Mouse (Mus musculus) Patski (cell line): ENCODE measurements at regions not wholly inside any gene's neighbourhood (a gene's known extent, or its start where the extent isn't known, plus 50 kb on each side); places are given as distances from the start of the nearest gene placed in this dataset.

Experiments
- ATAC-seq: fragments of 100-300 bp; one replicate; pipeline ENCODE4 v1.8.0; 2021
- CTCF ChIA-PET: fragments of 350-600 bp; sonication (Branson Sonifier 250); formaldehyde crosslinking; loops from one replicate; lab custom pipeline; 2022; ENCODE audit warnings: inconsistent platforms; lab: Charles Lee
- POLR2A ChIA-PET: fragments of 350-600 bp; sonication (Branson Sonifier 250); formaldehyde crosslinking; loops from one replicate; lab custom pipeline; 2022; ENCODE audit warnings: antibody characterized with exemption, inconsistent platforms; lab: Charles Lee
- DNase-seq: peaks from one replicate; pipeline ENCODE4 v3.0.0-alpha.2; 2011; ENCODE audit warnings: low read depth, low spot score
- H3K27me3 ChIP-seq: fragments of 371-371 bp; one replicate; pipeline ENCODE4 v1.5.1; 2021
- CTCF ChIP-seq: fragments of 100-300 bp; IDR thresholded peaks from one replicate; pipeline ENCODE4 v1.5.1; 2021
- in situ Hi-C: fragments of 300-500 bp; cut with MboI; formaldehyde crosslinking; loops from 3 replicates; pipeline ENCODE4 v1.11.1; 2018; ENCODE audit warnings: low pct_unique_long_range_greater_than_20kb, mixed read lengths

- POLR2A ChIA-PET: no interaction called here
- DNase-seq (no peak), ATAC-seq (peak; percentile 61)
- H3K27me3 ChIP-seq: no peaks in the 10 kb centered on the region
- TF ChIP-seq CTCF: no peak
- CTCF ChIA-PET: interaction anchor here (1.1 to 1.7 kb wide), 4 partner anchors 9 to 217 kb away, joined by 3 to 6 read pairs (median 4); partner anchors contain the start of gene Vegfa
- in situ Hi-C loops: no loop called here
Observed at GRCm38 (mm10) chr17:45815833-45816232, 82.2 kb upstream of the 1600014C23Rik start.

GRCm38 (mm10) chr17:45815341-45815740 lies 81.7 kb upstream of the 1600014C23Rik start:
- in situ Hi-C loops: no loop called here
- ATAC-seq: peak; percentile 3

DNA sequence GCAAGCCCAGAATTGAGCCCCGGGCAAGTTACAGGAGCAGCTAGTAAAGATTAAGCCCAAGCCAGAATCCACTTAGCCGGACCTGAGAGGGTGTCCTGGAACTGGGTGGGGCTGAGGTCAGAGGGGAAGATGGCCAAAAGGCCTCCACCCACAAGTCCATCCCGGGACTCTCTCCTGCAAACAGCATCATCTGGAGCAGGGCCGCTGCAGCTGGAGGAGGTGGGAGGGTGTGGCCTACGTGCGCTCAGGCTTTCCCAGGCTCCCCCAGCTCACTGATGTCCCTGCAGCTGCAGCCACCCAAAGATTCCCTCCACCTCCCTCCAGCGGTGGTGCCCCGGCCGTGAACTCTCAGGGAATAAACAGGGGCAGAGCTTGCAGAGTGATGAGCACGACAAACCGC lies 80.9 kb upstream of the 1600014C23Rik start:
- ChIA-PET POLR2A (no interaction called here), CTCF (interaction anchor here (1.2 to 1.7 kb wide), 4 partner anchors 10 to 14 kb away, joined by 3 to 4 read pairs (median 3); no protein-coding TSS in a partner anchor)
- no peak for DNase-seq
- H3K27me3 ChIP-seq: no peaks in the 10 kb centered on the region
- ATAC-seq: no peak
- TF ChIP-seq CTCF: no peak
- in situ Hi-C loops: no loop called here

More at GRCm38 (mm10) chr17:45815341-45815740, 81.7 kb upstream of the 1600014C23Rik start:
- no peak for DNase-seq
- ChIA-PET CTCF (interaction anchor here (1.1 to 1.7 kb wide), 5 partner anchors 9 to 217 kb away, joined by 3 to 6 read pairs (median 3); partner anchors contain the start of gene Vegfa), POLR2A (no interaction called here)
- no peak for TF ChIP-seq CTCF
- no peaks in the 10 kb centered on the region for H3K27me3 ChIP-seq

DNA sequence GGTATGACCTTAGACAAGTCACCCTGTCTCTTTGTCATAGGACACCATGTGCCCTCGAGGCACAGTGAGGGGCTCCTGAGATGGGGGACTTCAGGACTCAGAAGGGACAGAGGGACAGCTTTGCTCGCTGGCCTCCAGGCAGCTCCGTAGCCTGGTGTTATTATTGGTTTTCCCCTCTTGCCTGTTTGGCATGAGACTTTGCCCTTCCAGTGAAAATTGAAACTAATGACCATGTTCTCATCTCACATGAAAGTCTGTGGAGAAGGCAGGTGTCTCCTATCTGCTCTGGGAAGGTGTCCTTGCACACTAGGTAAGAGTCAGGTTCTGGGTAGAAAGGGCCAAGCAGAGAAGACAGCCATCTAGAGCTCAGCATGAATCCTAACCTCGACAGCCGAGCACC lies 80.3 kb upstream of the 1600014C23Rik start:
- no peaks in the 10 kb centered on the region for H3K27me3 ChIP-seq
- ChIA-PET POLR2A (no interaction called here), CTCF (interaction anchor here (1.3 kb wide), 1 partner anchor 11 kb away, joined by 3 read pairs; no protein-coding TSS in a partner anchor)
- TF ChIP-seq CTCF: no peak
- in situ Hi-C loops: no loop called here
- ATAC-seq: no peak
- DNase-seq: no peak

GRCm38 (mm10) chr17:45812289-45812955 lies 78.8 kb upstream of the 1600014C23Rik start:
- ATAC-seq: no peak
- in situ Hi-C loops: no loop called here
- H3K27me3 ChIP-seq: no peaks in the 10 kb centered on the region
- TF ChIP-seq CTCF: no peak
- ChIA-PET CTCF (interaction anchor here (0.9 kb wide), 2 partner anchors 17 to 82 kb away, joined by 3 to 4 read pairs; no protein-coding TSS in a partner anchor), POLR2A (interaction anchor here (0.6 kb wide), 1 partner anchor 297 kb away, joined by 3 read pairs; no protein-coding TSS in a partner anchor)
- no peak for DNase-seq

DNA sequence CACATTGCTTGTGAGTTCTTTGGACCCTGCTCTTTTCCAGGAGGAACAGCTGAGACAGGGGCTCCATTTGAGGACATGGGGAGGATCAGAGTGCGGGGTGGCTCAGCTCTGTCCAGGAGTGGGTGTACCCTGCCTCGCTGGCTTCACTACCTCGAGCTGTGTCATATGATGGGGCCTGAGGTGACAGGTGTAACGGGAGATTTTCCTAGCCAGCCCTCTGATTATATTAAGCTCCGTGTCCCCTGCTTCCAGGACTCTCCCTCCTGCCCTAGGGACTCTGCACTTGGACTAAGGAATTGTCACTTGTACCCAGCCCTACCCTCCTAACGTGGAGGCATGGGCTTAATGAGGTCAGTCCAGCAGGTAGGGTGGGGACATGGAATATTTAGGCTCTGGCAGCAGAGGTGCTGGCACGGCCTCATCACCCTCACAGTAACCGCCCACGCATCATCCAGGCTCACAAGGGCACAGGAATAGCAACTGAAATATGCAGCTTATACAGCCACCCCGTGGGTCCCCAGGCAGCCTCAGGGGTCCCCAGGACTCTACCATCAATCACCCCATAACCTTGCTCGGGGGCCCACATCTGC lies 78.1 kb upstream of the 1600014C23Rik start:
- no peaks in the 10 kb centered on the region for H3K27me3 ChIP-seq
- no peak for ATAC-seq
- ChIA-PET CTCF (interaction anchor here (0.9 kb wide), 2 partner anchors 17 to 81 kb away, joined by 3 to 4 read pairs; no protein-coding TSS in a partner anchor), POLR2A (no interaction called here)
- DNase-seq: no peak
- no peak for TF ChIP-seq CTCF
- in situ Hi-C loops: no loop called here

GRCm38 (mm10) chr17:45809728-45810127 lies 76.1 kb upstream of the 1600014C23Rik start:
- no peak for DNase-seq
- H3K27me3 ChIP-seq: no peaks in the 10 kb centered on the region
- TF ChIP-seq CTCF: no peak
- no peak for ATAC-seq
- in situ Hi-C loops: no loop called here
- ChIA-PET POLR2A (no interaction called here), CTCF (no interaction called here)

GRCm38 (mm10) chr17:45808374-45808773 lies 74.7 kb upstream of the 1600014C23Rik start:
- ChIA-PET POLR2A (no interaction called here), CTCF (no interaction called here)
- in situ Hi-C loops: no loop called here
- no peak for TF ChIP-seq CTCF
- no peaks in the 10 kb centered on the region for H3K27me3 ChIP-seq
- DNase-seq (no peak), ATAC-seq (no peak)

- no peak for DNase-seq
- POLR2A ChIA-PET: no interaction called here
- in situ Hi-C loops: no loop called here
- H3K27me3 ChIP-seq: no peaks in the 10 kb centered on the region
- no peak for TF ChIP-seq CTCF
- CTCF ChIA-PET: no interaction called here
- ATAC-seq: no peak
Observed at GRCm38 (mm10) chr17:45807452-45807851, 73.8 kb upstream of the 1600014C23Rik start.

- DNase-seq (no peak), ATAC-seq (no peak)
- in situ Hi-C loops: no loop called here
- H3K27me3 ChIP-seq: no peaks in the 10 kb centered on the region
- CTCF ChIA-PET: interaction anchor here (0.8 to 1.6 kb wide), 3 partner anchors 10 to 325 kb away, joined by 3 to 4 read pairs (median 4); no protein-coding TSS in a partner anchor
- POLR2A ChIA-PET: interaction anchor here (0.6 to 1.0 kb wide), 2 partner anchors 71 to 223 kb away, joined by 3 to 4 read pairs; no protein-coding TSS in a partner anchor
- no peak for TF ChIP-seq CTCF
Observed at GRCm38 (mm10) chr17:45806831-45807230, 73.2 kb upstream of the 1600014C23Rik start.
